ENCODE assay signal across 8 mouse cellular contexts in genomic region chr5:99037442-99037811, GRCm38 (mm10). TPM values are rescaled to one million over a fixed set of nuclear protein-coding genes. Genes with fewer than 3 reads are reported as not detected.
DNase-seq lines count a peak whose midpoint lies in the region; ATAC-seq lines count a peak whose summit lies in the region.

No protein-coding gene starts in this region.

- H3K4me1 ChIP-seq in heart, embryonic 15.5 days (replicated peaks) = peaks cover 8% of the 10 kb centered on the region
- peaks cover 3% of the 10 kb centered on the region for H3K4me1 ChIP-seq in hindbrain, embryonic 11.5 days (replicated peaks; ENCODE audit: control insufficient read depth, insufficient read depth, low read length)
- peaks cover 17% of the 10 kb centered on the region for H3K4me1 ChIP-seq in midbrain, embryonic 15.5 days

- peak overlapping the region; percentile 99 for H3K4me2 ChIP-seq in heart, embryonic 15.5 days
- H3K4me2 ChIP-seq in hindbrain, embryonic 11.5 days (replicated peaks; ENCODE audit: low read depth, low read length) = peak overlapping the region; percentile 96
- peak overlapping the region; percentile 98 for H3K4me2 ChIP-seq in midbrain, embryonic 15.5 days

- DNase-seq in heart, postnatal 25 days (ENCODE audit: low spot score) = no peak
- DNase-seq in brain, adult 2 months (ENCODE audit: low read depth, low spot score) = peak; percentile 24
- peak; percentile 55 for DNase-seq in hindbrain, embryonic 11.5 days (ENCODE audit: low spot score)
- no peak for DNase-seq in thymus, postnatal 4 days

- intact Hi-C loops in heart, postnatal 25 days (cut with DNase I) = no loop called here

- H3K27me3 ChIP-seq in heart, embryonic 15.5 days = peaks cover 54% of the 10 kb centered on the region
- peaks cover 10% of the 10 kb centered on the region for H3K27me3 ChIP-seq in hindbrain, embryonic 11.5 days (ENCODE audit: control insufficient read depth, insufficient read depth, low read length)
- no peaks in the 10 kb centered on the region for H3K27me3 ChIP-seq in midbrain, embryonic 15.5 days (replicated peaks)

- H3K27ac ChIP-seq in heart, embryonic 15.5 days = no peak overlapping the region
- H3K27ac ChIP-seq in hindbrain, embryonic 11.5 days (ENCODE audit: low read depth, low read length) = no peak overlapping the region
- H3K27ac ChIP-seq in midbrain, embryonic 15.5 days = no peak overlapping the region

- no peak overlapping the region for H3K9ac ChIP-seq in heart, embryonic 15.5 days
- peak overlapping the region; percentile 70; the same call in 1 of the 2 replicates for H3K9ac ChIP-seq in hindbrain, embryonic 11.5 days (ENCODE audit: low read depth, low read length)
- H3K9ac ChIP-seq in midbrain, embryonic 15.5 days = no peak overlapping the region; the same call in 1 of the 2 replicates

- no peaks in the 10 kb centered on the region for H3K9me3 ChIP-seq in heart, embryonic 15.5 days (replicated peaks)
- H3K9me3 ChIP-seq in hindbrain, embryonic 11.5 days (ENCODE audit: control insufficient read depth, low read length) = no peaks in the 10 kb centered on the region
- no peaks in the 10 kb centered on the region for H3K9me3 ChIP-seq in midbrain, embryonic 15.5 days

- H3K36me3 ChIP-seq in heart, embryonic 15.5 days = no peaks in the 10 kb centered on the region
- H3K36me3 ChIP-seq in hindbrain, embryonic 11.5 days (ENCODE audit: control insufficient read depth, insufficient read depth, low read length) = no peaks in the 10 kb centered on the region
- no peaks in the 10 kb centered on the region for H3K36me3 ChIP-seq in midbrain, embryonic 15.5 days (replicated peaks)

- WGBS in heart, embryonic 15.5 days = 7% methylated on average over 9 of the region's 9 CpGs
- 7% methylated on average over 9 of the region's 9 CpGs for whole genome bisulfite sequencing in hindbrain, embryonic 11.5 days
- WGBS in midbrain, embryonic 15.5 days = 4% methylated on average over 9 of the region's 9 CpGs

- H3K4me3 ChIP-seq in heart, embryonic 15.5 days = peak overlapping the region; percentile 64
- peak overlapping the region; percentile 54 for H3K4me3 ChIP-seq in hindbrain, embryonic 11.5 days (ENCODE audit: low read depth, low read length)
- peak overlapping the region; percentile 75 for H3K4me3 ChIP-seq in midbrain, embryonic 15.5 days

- 0 out of 2 replicates have a peak, but pooled peaks have one; percentile 47 for ATAC-seq in heart, embryonic 15.5 days (replicated peaks; ENCODE audit: insufficient number of reproducible peaks, insufficient read depth, low FRiP score, low read depth)
- peak; percentile 43; the same call in 1 of the 2 replicates for ATAC-seq in hindbrain, embryonic 11.5 days (ENCODE audit: low FRiP score)
- ATAC-seq in midbrain, embryonic 15.5 days (replicated peaks) = peak; percentile 57
- no peak for ATAC-seq in erythroblast, adult 5-6 weeks (replicated peaks; ENCODE audit: low FRiP score, poor library complexity, severe bottlenecking)
- no peak for ATAC-seq in CD4-positive, CD25-positive, alpha-beta regulatory T cell, adult 4 months

RNA-seq across cellular contexts. Expression of gene Prkg2, which starts 0.3 kb away (rescaled TPM):
- 0.21 and 1.3 TPM in 2 replicates for polyA plus RNA-seq in heart, embryonic 15.5 days (2015; fragmentation: Nextera tagmentation; extraction: Ambion mirVana)
- total RNA-seq in heart, postnatal 25 days (2021) = under 1 TPM; 0.31 to 0.39 TPM
- 1.5 and 1.6 TPM in 2 replicates for polyA plus RNA-seq in hindbrain, embryonic 11.5 days (2014; fragmentation: Nextera tagmentation; extraction: Ambion mirVana)
- 1.7 and 2.7 TPM in 2 replicates for polyA plus RNA-seq in midbrain, embryonic 15.5 days (2015; fragmentation: Nextera tagmentation; extraction: Ambion mirVana)
- not detected in 2 replicates for total RNA-seq in erythroblast, adult 5-6 weeks (2015; ENCODE audit: low replicate concordance)
- total RNA-seq in erythroblast, adult 5-6 weeks (2017; ENCODE audit: low replicate concordance) = not detected in 2 replicates
- not detected for polyA plus RNA-seq in CD4-positive, CD25-positive, alpha-beta regulatory T cell, adult 4 months (2017; shearing (Covaris generic))

Comparison
In these comparisons a context has a peak if more than half of its experiments do, and no peak if none do; other contexts are left out.
1. ATAC-seq: peak in heart, embryonic 15.5 days (single experiment), hindbrain, embryonic 11.5 days (single experiment) and midbrain, embryonic 15.5 days (single experiment); none in erythroblast, adult 5-6 weeks (single experiment) and CD4-positive, CD25-positive, alpha-beta regulatory T cell, adult 4 months (single experiment).
2. DNase-seq: peak in brain, adult 2 months (single experiment) and hindbrain, embryonic 11.5 days (single experiment); none in heart, postnatal 25 days (single experiment) and thymus, postnatal 4 days (single experiment).
3. Peak in every context shown above with its lines, with median percentiles within 50 percentile points of each other: H3K4me2 ChIP-seq and H3K4me3 ChIP-seq.